Mouse (Mus musculus) megakaryocyte, embryonic 14.5 days (primary cell): ENCODE data around the gene Nt5c3b. TPM values are rescaled to one million over a fixed set of nuclear protein-coding genes. Genes with fewer than 3 reads are reported as not detected.

Experiments used
- H3K27me3 ChIP-seq: replicated peaks from 2 replicates; pipeline ENCODE3; 2012; ENCODE audit warnings: inconsistent platforms
- H3K36me3 ChIP-seq: replicated peaks from 2 replicates; pipeline ENCODE3; 2012; ENCODE audit warnings: low read length, inconsistent platforms, mixed read lengths
- H3K4me1 ChIP-seq: 2 replicates; pipeline ENCODE4 v1.6.1; 2012; ENCODE audit warnings: inconsistent platforms
- H3K4me3 ChIP-seq: replicated peaks from 2 replicates; pipeline ENCODE3; 2012; ENCODE audit warnings: moderate library complexity, mild to moderate bottlenecking, inconsistent platforms
- H3K9me3 ChIP-seq: 2 replicates; pipeline ENCODE4 v1.6.1; 2012; ENCODE audit warnings: inconsistent platforms
- FLI1 ChIP-seq: IDR thresholded peaks from 2 replicates; pipeline ENCODE4 v1.6.1; 2012; ENCODE audit warnings: low read length, inconsistent platforms, mixed read lengths
- GATA1 ChIP-seq: IDR thresholded peaks from 3 replicates; pipeline ENCODE4 v1.6.1; 2012; ENCODE audit warnings: mixed read lengths, low read length, inconsistent platforms, borderline replicate concordance
- polyA plus RNA-seq: library from polyadenylated mRNA; stranded (reverse); fragments of >175 nt; gene quantifications from 2 replicates; pipeline ENCODE4 v1.2.3, GENCODE M21; 2012; ENCODE audit warnings: low replicate concordance; ENCODE audit not compliant: insufficient read depth

The Nt5c3b gene
- polyA plus RNA-seq, 1 experiment: 48.3 TPM

GRCm38 (mm10) chr11:100400842-100401241 is 40.8 kb downstream of the Nt5c3b start:
- Histone ChIP-seq H3K9me3 (no peaks in the 10 kb centered on the region), H3K27me3 (peaks cover 23% of the 10 kb centered on the region), H3K4me3 (no peak overlapping the region), H3K4me1 (peaks cover 78% of the 10 kb centered on the region), H3K36me3 (no peaks in the 10 kb centered on the region)
- TF ChIP-seq FLI1 (no peak), GATA1 (no peak)

- no peak for TF ChIP-seq GATA1
- no peak for TF ChIP-seq FLI1
- Histone ChIP-seq H3K4me3 (peak overlapping the region; percentile 11), H3K27me3 (peaks cover 29% of the 10 kb centered on the region), H3K36me3 (no peaks in the 10 kb centered on the region), H3K4me1 (peaks cover 87% of the 10 kb centered on the region), H3K9me3 (no peaks in the 10 kb centered on the region)
Observed at GRCm38 (mm10) chr11:100399727-100400538, 41.7 kb downstream of the Nt5c3b start.

GRCm38 (mm10) chr11:100399320-100399719 is 42.3 kb downstream of the Nt5c3b start:
- Histone ChIP-seq H3K4me3 (peak overlapping the region; percentile 38), H3K27me3 (peaks cover 33% of the 10 kb centered on the region), H3K4me1 (peaks cover 93% of the 10 kb centered on the region), H3K36me3 (no peaks in the 10 kb centered on the region), H3K9me3 (no peaks in the 10 kb centered on the region)
- TF ChIP-seq GATA1 (no peak), FLI1 (no peak)

GRCm38 (mm10) chr11:100398517-100398916 is 43.1 kb downstream of the Nt5c3b start:
- Histone ChIP-seq H3K4me1 (peaks cover 93% of the 10 kb centered on the region), H3K36me3 (no peaks in the 10 kb centered on the region), H3K27me3 (peaks cover 40% of the 10 kb centered on the region), H3K4me3 (no peak overlapping the region), H3K9me3 (no peaks in the 10 kb centered on the region)
- TF ChIP-seq GATA1 (no peak), FLI1 (no peak)

GRCm38 (mm10) chr11:100397600-100398389 is 43.8 kb downstream of the Nt5c3b start, which contains the start of gene Jup:
Jup (minus strand) TSS chr11:100397763.
- H3K36me3 ChIP-seq: no peaks in the 10 kb centered on the region
- H3K4me3 ChIP-seq: peak within 1 kb of the TSS; percentile 93
- peaks cover 87% of the 10 kb centered on the region for H3K4me1 ChIP-seq
- no peak for TF ChIP-seq FLI1
- no peak for TF ChIP-seq GATA1
- peaks cover 47% of the 10 kb centered on the region for H3K27me3 ChIP-seq
- H3K9me3 ChIP-seq: no peaks in the 10 kb centered on the region

DNA sequence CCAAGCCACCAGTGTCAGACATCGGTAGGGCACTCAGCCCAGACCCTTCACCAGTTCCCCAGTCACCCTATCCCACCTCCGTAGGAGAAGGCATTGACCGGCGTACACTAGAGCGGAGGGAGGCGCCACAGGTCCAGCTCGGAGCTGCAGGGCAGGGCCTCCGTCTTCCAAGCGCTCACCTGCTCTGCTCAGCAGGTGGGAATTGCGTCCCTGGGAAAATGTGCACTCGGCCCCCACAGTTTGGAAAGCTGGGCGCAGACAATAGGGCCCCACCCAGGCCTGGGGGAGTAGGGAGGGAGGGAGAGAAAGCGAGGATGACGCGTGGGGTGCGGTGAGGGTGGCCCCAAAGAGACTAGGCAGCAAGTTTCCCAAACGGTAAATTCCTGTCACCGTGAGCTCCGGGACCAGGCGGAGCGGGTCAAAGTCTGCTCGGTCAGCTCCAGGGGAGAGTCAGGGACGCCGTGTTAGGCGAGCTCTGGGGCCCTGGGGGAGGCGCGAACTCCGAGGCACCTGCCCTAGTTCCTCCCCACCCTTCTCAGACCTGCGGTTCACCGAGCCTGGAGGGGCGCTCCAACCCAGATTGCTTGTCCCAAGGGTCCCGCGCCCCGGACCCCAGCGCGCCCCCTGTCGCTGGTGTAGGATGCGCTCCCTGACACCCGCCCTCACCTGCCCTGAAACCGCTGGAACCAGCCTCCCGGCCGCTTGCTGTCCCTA is 44.6 kb downstream of the Nt5c3b start:
- no peaks in the 10 kb centered on the region for H3K36me3 ChIP-seq
- no peaks in the 10 kb centered on the region for H3K9me3 ChIP-seq
- TF ChIP-seq FLI1 (no peak), GATA1 (no peak)
- peak overlapping the region; percentile 93 for H3K4me3 ChIP-seq
- peaks cover 52% of the 10 kb centered on the region for H3K27me3 ChIP-seq
- H3K4me1 ChIP-seq: peaks cover 79% of the 10 kb centered on the region

DNA sequence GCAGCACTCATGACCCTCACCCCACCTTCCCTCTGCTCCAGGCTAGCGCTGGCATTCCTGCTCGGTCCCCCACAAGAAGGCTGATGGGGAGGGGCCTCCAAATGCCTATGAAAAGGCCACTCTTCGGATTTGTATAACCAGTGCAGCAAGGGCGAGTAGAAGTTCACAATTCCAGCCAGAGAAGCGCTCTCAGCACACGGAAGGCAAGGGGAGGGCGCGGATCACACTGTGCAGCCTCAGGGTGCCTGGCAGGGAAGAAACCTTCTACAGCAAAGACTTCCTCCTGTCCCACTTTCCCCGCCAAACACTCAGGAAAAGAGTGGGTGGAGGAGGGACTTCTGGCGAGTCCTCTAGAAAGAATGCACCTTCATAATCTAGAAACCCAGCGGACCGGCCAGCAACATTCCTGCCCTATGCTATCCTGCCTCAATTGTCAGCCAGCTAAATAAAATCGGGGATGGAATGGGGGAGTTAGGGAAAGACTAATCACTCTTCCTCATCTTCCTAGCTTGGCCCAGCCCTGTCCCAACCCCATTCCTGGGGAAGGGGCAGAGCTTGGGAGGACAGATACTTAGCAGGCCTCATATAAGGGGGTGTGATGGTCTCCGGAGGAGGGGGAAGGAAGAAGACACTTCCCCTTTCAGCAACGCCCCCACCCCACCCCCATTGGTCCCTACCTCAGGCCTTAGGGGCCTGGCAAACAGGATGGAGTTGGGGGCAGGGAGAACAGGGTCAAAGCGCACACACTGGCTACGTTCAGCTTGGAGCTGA is 45.6 kb downstream of the Nt5c3b start:
- Histone ChIP-seq H3K27me3 (peaks cover 56% of the 10 kb centered on the region), H3K4me3 (peak overlapping the region; percentile 78), H3K4me1 (peaks cover 69% of the 10 kb centered on the region), H3K9me3 (peaks cover 4% of the 10 kb centered on the region; the same call in 1 of the 2 replicates), H3K36me3 (no peaks in the 10 kb centered on the region)
- TF ChIP-seq GATA1: no peak
- TF ChIP-seq FLI1: no peak

DNA sequence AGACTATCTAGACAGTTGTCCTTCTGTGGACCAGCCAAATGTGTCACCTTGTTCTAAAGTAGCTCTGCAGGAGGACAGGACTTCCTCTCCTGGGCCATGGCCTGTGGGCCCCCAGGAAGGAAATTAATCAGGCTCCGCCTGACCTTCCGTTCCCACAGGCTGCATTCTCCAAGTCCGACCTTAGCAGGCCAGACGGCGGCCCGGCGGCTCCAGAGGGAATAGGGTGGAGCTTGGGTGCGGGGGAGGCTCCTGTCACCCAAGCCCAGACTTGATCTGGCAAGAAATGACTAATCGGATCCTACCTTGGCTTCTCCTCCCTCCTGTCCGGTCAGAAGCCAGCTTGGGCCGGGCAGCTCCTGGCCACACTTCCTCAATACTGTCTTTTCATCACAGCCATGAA is 46.4 kb downstream of the Nt5c3b start:
- H3K4me1 ChIP-seq: peaks cover 62% of the 10 kb centered on the region
- H3K4me3 ChIP-seq: peak overlapping the region; percentile 69
- peaks cover 4% of the 10 kb centered on the region; the same call in 1 of the 2 replicates for H3K9me3 ChIP-seq
- H3K36me3 ChIP-seq: no peaks in the 10 kb centered on the region
- no peak for TF ChIP-seq FLI1
- no peak for TF ChIP-seq GATA1
- H3K27me3 ChIP-seq: peaks cover 65% of the 10 kb centered on the region
